Mouse (Mus musculus): Measurements from ENCODE around the gene Plcd1. TPM values are rescaled to one million over a fixed set of nuclear protein-coding genes. Genes with fewer than 3 reads are reported as not detected.

Gene Plcd1
- total RNA-seq, 4 experiments from 2014 or later, result 8.5 to 19.9 (median 13.2) TPM

Small RNA genes lying within 50 kb of the gene (microRNA-seq; reads per million reads assigned to microRNA genes)
- 4.2 to 8.2 reads per million in 2 experiments for gene Mir26a-1

Other genes with a start within 250 kb of the Plcd1 start
- gene Ctdspl, start 167.0 kb downstream of the Plcd1 start, total RNA-seq (2022), result 10 to 100 TPM; 22.0 to 35.1 (median 28.0) TPM
- gene Vill, start 40.7 kb downstream of the Plcd1 start, total RNA-seq (2022), result 1 to 10 TPM; 2.4 to 4.6 (median 4.4) TPM
- gene Dlec1, start 9.0 kb upstream of the Plcd1 start, total RNA-seq (2022), result 1 to 10 TPM; 2.2 to 6.6 (median 4.5) TPM
- 10 to 100 TPM in 2 of 4 experiments, 1 to 10 TPM in 2; 5.5 to 13.8 (median 9.8) TPM for gene Acaa1b, start 63.6 kb upstream of the Plcd1 start, total RNA-seq (2022)
- not detected for gene Gm47289, start 65.7 kb upstream of the Plcd1 start, total RNA-seq (2022)
- gene Slc22a13, start 115.6 kb upstream of the Plcd1 start, total RNA-seq (2022), result not detected
- 10 to 100 TPM; 33.7 to 40.6 (median 37.8) TPM for gene Oxsr1, start 228.9 kb upstream of the Plcd1 start, total RNA-seq (2022)
- 100 to 1,000 TPM; 128 to 155 (median 138) TPM for gene Acaa1a, start 246.2 kb upstream of the Plcd1 start, total RNA-seq (2022)
- 10 to 100 TPM; 28.2 to 43.0 (median 31.7) TPM for gene Myd88, start 247.9 kb upstream of the Plcd1 start, total RNA-seq (2022)

Measured in adrenal gland, adult 8-10 months (tissue).